Mouse (Mus musculus) embryo, embryonic 9.5 days (tissue): ENCODE data around the gene Map3k9.

Experiments used
- DNase-seq: peaks from one replicate; pipeline ENCODE4 v3.0.0-alpha.2; 2017; ENCODE audit errors: extremely low spot score

Map3k9 gene

DNA sequence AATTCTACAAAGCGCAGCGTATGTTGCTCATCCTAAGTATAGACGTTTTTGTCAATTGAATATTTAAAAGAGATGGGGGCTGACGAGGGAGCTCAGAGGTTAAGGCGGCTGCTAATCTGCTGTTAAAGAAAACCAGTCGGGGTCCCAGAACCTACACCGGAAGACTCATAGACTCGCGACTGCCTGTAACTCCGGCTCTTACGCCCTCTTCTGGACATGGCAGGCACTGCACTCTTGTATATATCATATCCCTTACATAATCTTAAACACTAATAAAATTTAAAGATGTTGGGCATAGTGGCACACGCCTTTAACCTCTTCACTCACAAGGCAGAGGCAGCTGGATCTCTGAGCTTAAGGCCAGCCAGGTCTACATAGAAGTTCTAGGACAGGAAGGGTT lies 6.3 kb upstream of the Map3k9 start:
- DNase-seq = no peak

DNA sequence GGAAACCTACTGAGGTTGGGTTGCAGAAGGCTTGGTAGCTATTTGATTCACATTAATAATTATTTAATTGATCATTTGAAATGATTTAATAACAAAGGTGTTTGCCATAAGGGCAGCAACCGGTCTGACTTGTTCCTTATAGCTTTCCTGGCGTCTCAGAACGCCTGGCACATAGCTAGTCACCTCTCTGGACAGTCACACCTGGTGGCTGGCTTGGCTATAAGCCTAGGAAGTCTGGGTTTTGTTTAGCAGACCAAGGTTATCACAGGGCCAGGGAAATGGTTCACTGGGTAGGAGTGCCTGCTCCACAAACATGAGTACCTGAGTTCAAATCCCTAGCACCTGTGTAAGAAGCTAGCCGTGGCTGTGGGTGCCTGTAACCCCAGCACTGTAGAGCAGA lies 2.3 kb upstream of the Map3k9 start:
- DNase-seq = no peak

DNA sequence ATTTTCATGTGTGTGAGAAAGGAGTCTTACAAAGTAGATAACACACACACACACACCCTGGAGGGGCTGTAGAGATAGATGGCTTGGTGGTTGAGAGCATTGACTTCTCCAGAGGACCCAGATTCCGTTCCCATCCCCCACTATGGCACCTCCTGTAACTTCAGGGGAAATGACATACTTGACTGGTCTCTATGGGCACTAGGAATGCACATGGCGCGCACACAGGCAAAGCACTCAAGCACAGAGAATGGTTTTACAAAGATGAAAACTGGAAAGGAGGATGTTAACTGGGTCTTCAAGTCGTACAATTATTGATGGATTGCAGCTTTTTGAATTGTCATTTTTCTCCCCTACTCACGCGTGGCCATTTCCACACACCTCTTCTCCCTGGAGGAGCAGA lies 1.6 kb upstream of the Map3k9 start:
- DNase-seq = no peak

DNA sequence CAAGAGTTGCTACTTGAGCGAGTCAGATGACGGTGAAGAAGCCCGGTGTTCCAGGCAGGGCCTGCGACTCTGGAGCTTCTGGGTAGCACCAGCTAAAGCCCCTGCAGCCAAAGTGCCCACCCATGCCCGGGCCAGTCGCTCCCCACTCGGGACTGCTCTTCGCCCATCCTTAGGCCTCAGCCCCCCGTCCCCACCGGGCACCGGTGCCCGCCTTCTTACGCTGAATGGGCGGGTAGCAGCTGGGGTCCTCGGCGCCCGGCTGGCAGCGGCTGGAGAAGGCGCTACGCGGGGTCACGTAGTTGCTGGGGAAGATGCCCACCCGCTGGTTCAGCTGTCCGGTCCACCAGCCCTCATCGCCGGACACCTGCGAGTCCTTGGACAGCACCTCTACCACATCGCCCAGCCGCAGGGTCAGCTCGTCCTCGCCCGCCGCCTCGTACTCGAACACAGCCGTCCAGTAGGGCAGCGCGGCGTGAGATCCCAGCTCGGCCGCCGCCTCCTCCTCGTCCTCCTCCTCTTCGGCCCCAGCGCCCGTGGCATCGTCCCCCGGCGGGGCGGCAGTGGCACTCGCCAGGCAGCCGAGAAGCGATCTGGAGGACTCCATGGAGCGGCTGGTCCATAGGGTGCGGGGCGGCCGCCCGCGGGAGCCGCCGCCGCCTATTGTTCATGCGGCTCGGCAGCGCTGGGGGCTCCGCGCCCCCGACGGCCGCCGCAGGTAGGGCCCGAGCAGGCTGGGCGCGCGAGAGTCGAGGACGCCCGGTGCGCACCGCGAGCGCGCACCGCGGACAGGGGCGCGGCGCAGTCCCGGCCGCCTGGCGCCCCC lies 493 bp downstream of the Map3k9 start:
- DNase-seq = peak; percentile 62

DNA sequence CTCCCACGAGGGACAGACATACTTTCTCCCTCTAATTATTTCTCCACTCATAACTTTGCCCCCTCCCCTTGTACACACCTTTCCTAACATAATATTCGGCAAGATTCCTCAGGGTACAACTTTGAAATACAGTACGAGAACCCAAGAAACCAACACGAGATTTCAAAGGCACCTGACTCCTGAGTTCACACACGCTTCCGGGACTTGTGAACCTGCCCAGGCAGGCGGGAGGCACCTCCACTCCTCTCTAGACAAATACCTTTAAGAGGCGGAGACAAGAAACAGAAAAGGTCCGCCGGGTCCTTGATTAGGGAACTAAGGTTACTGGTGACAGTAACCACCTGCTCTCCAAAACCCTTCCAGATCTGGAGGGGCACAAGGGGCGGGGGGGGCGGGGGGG lies 1.1 kb downstream of the Map3k9 start:
- DNase-seq = peak; percentile 24

DNA sequence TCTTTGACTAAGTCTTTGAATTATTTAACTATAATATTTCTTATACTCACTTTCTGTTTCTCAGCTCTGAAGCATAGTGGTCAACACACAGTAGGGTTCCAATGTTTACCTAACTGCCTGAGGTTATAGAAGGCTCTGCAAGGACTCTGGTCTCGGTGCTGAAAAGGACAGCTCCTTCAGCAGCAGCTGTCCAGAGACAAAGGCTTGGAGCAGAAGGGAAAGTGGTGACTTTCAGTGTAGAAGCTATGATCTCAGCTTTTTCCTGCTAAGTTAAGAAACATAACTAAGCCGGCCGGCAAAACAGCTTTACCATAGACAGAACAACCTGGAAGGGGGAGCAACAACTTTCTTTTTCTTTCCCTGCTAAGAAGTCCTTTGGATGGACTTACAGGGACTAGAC lies 4.8 kb downstream of the Map3k9 start:
- peak; percentile 22 for DNase-seq

DNA sequence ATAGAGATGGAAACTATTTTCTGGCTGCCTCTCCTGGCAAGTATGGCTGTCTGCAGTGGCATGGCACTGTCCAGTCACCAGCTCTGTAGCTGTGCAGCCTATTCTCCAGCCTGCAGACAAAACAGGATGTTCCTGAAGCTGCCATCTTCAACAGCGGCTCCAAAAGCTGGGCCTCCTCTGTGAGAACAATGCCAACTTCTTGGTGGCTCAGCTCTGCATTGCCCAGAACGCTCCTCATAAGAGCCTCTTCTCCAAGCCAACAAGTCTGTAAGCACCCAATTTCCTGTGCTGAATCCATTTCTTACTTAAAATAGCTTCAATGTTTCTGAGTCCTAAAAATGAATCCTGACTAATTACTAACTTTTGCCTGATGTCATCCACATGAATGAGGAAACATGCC lies 5.3 kb downstream of the Map3k9 start:
- DNase-seq = no peak

DNA sequence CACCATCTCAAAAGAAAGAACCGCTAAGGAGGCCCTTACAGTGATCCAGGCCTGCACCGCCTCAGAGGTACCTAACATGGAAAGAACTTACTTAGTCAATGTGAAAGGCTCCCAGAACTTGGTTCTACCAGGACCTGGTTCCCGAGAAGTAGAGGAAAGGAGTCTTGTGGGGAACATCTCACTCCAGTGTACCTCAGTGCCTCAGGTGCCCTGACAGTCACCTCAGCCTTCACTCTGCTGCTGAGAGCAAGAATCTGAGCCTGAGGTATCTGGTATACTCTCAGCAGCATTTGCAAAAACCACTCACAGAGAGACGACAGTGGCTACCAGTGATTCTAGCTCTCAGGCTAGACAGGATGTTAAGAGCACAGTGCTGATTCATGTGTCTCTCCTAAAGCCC lies 6.8 kb downstream of the Map3k9 start:
- no peak for DNase-seq

DNA sequence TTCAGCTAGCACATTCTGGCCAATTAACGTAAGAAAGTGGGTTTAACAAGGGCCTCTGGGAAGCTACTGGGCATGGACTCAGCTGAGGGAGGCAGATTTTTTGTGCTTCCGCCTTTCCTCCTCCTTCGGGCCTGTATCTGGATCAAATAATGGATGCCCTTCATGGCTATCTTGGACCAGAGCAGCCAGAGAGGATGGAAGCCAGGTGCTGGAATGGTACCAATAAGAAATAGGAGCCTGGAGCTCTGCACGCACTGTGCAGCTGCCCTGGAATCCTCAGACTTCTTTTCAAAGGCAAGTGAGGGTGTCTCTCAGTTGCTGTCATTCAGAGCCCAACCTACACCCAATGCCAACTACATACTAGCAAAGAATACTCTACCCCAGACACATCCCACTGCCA lies 11.5 kb downstream of the Map3k9 start:
- no peak for DNase-seq

DNA sequence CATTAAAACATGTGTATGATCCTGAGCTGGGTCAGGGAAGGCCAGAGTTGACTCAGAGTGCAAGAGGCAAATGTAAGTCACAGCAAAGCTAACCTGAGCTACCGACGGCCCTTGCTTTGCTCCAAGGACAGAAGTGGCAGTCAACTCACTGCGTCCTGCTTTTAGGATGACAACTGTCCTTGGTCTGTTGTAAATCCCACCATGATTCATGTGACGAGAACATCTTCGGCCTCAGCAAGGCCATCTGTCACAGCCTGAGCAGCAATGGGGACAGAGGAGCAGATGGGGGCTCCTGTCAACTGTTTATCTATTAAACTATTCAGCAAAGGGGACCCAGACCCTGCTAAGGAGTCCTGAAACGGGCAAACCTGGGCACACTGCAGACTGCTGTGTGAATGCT lies 15.6 kb downstream of the Map3k9 start:
- DNase-seq = no peak

DNA sequence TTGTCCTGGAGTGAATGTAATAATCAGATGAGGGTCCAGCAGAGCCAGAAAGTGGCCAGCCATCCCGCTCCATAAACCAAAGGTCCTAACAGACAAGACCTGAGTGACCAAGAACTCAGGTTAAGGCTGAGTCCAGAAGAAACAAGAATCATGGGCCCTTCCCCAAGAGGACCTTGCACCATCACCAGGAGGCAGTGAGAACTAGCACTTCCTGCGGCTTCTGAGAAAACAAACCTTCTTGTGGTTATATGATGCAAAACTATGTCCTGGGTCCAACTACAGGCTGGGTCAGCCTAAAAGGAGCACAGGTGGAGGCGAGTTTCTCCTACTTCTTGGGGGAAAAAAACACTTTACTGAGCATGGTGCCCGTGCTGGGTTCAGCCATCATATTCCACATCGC lies 16.6 kb downstream of the Map3k9 start:
- no peak for DNase-seq

DNA sequence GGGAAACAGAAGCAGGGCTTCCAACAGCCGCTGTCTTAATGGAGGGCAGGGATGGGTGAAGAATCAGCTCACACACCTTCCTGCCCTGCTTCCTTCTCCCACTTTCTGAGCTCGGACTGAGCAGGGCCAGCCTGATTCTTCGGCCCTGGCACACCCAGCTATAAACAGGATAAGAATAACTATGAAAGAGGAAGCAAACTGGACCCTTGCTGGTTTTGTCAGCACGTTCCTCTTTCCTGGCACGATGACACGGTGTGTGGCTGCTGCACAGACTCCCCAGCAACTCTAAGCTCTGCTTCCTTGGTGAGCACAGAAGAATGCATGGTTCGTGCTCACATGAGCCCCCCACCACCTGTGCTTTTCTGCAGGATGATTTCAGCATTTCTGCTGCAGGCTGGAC lies 26.3 kb downstream of the Map3k9 start:
- DNase-seq = no peak

DNA sequence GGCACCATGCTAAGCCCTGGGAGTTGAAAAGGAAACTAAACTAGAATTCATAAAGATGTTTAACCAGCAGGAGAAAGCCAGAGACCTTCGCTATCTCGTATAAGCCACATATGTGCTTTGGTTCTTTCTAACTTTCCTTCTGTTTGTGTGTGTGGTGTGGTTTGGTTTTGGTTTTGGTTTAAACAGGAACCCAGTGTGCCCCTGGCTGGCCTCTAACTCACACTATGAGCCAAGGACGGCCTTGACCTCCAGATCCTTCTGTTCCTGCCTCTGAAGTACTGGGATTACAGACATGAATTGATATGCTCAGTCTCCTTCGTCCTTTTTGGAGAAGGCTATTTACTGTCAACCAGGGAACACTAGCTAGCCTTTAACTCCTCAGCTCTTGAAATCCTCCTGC lies 29.9 kb downstream of the Map3k9 start:
- DNase-seq = no peak

DNA sequence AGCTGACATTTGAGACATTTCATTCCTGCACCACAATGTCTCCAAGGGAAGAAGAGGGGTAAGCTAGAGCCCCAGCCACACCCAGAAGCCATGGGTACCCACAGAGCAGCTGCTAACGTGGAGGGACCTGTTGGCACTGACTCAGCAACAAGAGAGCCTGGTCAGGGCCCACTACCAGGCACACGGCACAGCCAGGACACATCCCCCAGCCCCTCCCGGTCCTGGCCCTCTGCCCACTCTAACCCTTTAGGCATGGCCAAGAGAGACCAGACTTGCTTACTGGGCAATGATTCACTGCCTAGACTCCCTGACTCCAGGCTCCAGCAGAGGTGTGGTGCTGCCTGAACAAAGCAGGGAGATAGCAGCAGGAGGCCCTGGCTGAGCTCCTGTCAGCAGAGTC lies 32.1 kb downstream of the Map3k9 start:
- DNase-seq = no peak

DNA sequence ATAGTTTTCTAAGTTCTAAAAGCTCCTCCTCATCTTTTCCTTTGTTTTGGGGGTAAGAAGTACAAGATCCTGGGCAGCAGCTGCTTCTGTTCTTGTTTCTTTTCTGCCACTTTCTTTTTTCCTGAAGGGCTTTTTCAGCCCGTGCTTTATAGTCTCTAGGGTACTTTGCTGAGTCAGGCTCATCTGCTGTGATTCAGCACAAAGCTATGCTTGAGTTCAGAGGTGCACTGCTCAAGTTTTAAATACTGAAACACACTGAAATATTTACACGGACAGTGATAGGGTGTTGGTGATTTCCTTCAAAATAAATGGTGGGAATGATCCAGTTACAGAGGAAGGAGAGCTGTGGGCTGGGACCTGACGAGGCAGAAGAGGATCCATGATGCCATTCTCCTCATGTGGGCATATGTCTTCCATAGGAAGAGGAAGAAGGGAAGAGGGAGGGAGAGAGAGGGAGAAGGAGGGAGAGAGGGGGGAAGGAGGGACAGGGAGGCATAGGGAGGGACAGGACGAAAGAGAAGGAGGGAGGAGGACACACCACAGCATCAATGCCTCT lies 32.9 kb downstream of the Map3k9 start:
- DNase-seq = no peak

DNA sequence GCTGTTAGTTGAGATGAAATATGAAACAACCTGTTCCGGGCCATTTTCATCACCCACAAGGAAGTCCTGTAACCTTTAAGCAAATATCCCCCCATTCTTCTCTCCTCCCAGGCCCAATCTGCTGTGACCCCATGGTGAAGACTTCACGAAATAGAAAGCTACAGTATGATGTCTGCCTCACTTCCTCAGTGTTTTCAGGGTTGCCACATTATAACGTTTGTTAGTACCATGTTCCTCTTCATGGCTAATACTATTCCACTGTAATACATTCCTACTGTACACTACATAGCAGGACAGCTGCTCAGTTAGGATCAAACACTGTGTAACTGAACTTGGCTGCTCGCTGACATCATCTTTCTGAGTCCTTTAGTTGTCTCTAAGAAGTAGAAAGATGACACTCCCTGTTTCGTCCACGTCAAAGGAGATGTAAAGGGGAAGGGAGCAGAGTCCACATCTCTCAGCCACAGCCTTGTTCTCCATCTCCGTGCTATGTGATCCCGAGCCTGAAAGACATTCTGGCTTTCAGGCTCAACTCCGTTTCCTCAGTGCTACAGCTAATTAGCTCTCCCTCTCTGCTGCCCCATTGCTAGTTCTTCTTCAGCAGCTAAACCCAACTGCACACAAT lies 34.5 kb downstream of the Map3k9 start:
- no peak for DNase-seq

DNA sequence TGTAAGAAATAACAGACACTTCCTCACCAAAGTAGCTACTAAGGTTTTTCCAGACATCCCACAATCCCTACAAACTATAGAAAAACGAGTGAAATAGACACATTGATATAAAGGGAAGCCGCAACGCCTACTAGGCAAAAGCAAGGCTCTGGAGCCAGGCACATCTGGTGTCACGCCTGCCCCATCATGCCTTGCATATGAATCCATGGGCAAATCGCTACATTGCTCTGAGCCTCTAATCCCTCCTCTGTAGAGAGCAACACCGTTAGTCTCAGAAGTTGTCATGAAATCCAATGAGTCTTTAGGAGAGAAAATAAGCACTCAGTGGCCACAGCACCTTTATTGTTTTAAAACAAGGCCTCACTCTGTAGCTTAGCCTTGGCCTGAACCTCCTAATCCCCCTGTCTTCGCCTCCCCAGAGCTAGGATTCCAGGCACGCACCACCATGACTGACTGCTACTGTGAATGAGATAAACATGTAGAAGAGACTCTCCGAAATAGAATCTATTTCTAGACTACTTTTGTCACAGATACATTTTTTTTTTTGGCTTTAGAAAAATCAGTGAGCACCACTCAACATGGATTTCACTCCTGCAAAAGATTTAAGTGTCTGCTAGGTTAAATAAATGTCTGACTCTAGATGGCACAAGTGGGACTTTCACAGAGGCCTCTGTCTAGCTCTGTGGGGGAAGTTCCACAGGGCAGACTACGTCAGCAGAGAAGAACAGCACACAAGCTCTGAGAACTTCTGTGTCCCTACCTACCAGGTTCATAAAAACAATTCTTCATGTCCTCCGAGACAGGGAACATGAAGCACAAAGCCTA lies 45.5 kb downstream of the Map3k9 start:
- no peak for DNase-seq

DNA sequence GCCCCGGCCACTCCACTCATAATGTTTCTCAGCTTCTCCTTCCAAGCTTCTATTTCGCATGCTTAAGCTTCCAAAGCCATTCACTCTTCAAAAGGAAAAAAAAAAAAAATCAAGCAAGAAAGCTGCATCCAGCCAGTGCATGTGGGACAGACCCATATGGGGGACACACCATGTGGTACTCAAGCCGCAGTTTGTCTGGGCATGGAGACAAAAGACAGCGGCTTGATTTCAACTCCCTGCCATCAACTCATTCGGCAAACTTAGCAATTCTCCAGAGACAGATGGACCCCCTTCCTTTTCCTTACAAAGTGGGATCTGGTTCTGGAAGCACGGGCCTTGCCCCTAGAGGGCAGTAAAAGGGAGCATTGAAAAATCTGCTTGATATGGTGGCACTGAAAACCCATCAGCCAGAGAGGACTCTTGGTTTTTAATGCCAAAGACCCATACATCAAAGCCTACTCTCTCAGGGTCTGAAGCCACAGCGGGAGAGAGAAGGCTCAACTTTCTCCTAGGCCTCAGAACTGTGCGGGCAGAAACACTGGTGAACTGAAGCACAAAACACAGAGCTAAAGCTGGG lies 54.6 kb downstream of the Map3k9 start:
- DNase-seq = no peak

DNA sequence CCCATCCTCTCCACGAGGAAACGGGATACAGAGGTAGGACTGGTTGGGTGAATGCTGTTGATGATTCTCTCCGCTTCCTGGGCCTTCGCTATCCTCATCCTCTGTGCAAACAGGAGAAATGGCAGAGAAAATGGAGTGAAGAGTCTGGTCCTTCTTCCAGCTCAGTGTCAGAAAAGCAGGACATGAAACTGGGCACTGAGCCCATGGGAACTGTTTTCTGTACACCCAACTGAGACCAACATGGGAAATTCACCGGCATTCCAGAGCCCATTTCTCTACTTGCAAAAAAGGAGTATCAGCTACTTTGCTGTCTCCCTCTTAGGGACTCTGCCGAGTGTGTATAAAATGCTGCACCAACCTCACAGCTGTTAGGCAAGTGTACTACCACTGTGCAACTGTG lies 56.2 kb downstream of the Map3k9 start:
- DNase-seq = no peak

DNA sequence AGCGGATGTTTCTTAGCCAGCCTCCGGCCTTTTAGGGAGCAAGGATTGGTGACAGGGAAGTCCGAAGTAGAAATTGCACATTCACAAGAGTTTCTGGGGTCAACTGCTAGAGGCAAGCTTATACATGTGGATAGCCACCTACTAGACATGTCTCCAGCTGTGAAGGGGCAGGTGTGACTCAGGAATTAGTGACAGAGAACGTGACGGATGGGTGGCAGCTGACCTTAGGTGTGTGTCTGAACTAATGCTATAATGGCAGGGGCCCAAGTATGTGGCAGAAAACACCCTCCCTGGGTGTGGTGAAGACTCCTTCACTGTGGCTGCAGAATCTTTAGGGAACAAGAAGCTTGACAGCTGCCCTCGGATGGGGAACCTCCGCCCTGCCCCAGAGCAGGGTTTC lies 57.6 kb downstream of the Map3k9 start:
- no peak for DNase-seq

DNA sequence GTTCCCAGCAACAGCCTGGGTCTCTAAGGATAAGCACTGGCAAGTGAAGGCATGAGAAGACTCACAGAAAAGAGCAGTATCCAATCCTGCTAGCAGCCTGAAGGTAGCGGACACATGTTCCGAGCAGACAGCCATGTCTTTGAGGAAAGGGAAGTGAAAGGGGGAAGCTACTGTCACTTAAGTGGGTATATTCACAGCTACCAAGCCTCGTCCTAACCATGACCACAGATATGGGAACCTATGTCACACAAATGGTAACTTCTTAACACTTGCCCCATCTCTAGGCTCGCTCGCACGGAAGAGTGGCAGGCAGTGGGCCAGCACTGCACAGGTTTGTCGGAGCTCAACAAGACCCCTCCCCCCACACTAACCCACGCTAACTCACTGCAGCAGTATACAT lies 61.3 kb downstream of the Map3k9 start:
- DNase-seq = no peak

DNA sequence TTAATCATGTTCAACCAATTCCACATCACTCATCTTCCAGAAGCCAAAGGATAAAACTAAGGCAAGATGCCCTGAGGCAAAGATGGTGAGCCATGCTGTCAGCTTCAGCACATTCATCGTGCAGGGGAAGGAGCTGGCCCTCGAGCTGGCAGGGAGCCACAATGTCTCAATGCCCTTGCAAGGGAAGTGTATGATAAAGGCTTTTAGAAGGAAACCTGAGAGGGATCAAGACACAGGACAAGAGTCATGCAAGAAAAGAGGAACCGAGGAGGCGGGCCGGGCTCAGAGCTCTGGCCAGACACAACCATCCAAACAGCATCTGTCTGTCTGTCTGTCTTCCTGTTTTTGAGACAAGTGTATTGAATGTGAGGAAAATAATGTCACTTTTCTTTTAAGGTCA lies 61.8 kb downstream of the Map3k9 start:
- DNase-seq = no peak
